Mouse (Mus musculus) fat pad, adult 2 months (tissue): ENCODE measurements around the gene Eif2ak2.
A peak's percentile ranks its signal among the peaks of the same experiment; 100 is the strongest.

ENCODE experiments used
- DNase-seq: peaks from one replicate; pipeline ENCODE4 v3.0.0-alpha.2; 2011; ENCODE audit warnings: low read depth, low spot score; ENCODE audit errors: extremely low read depth

Eif2ak2 gene

GRCm38 (mm10) chr17:78882401-78883112 is at the start of gene Eif2ak2:
Gene Eif2ak2 (minus strand): TSS chr17:78882573.
- DNase-seq = peak; percentile 8

DNA sequence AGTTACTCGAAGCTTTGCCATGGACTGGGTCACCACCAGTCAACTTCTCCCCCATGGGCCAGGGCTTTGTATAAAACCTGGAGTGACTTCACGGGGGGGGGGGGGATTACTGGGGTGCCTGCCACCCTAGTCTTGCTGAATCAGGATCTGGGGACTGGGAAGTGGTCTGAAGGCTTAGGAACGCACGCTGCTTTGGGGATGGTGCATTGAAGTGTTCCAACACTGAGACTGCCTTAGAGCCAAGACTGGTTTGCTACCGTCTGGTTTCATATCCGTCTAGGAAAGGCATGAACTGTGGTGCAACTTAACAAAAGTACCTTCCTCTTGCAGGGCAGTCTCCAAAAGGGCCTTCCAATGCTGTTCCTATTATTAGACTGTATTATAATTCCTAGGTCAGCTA is 35.3 kb upstream of the Eif2ak2 start:
- no peak for DNase-seq

- no peak for DNase-seq
These were observed 34.5 kb upstream of the Eif2ak2 start for GRCm38 (mm10) chr17:78916899-78917298.

- DNase-seq = no peak
These were observed 34.0 kb upstream of the Eif2ak2 start, which contains the start of gene Cebpzos for GRCm38 (mm10) chr17:78916369-78916813. Gene Cebpzos (plus strand): TSS chr17:78916500.

DNA sequence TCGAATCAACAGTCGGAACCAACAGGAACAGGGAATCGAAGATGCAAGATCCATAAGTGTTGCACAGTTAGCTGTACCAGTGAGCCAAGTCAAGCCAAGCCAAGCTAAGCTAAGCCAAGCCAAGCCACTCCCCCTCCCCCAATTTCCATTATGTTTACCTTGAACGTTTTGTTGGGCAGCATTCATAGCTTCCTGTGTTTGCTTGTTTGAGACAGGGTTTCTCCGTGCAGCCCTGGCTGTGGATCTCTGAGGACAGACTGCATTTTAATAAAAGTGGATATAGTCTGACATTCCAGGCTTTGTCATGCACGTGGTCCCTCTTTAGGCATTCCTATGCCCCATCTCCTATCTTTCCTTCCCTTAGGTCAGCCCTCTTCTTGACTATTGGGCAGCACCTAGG is 33.4 kb upstream of the Eif2ak2 start:
- no peak for DNase-seq

GRCm38 (mm10) chr17:78913921-78914320 is 31.5 kb upstream of the Eif2ak2 start:
- no peak for DNase-seq

DNA sequence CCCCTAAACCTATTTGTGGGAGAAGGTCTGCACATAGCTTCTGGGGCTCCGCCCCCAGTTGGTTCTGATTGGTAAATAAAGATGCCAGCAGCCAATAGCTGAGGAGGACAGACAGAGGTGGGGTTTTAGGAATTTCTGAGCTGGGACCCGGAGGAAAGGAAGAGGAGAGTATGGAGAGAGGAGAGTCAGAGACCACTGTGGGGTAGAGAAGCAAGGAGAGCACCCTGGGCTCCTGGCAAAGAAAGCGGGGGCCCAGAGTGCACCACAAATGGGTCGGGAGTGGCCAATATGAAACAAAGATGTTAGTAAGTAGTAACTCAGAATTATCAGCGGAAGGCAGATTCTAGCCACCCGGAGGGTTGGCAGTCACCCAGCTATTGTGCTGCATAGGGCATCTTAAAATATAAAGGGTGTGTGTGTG is 30.5 kb upstream of the Eif2ak2 start:
- DNase-seq = no peak

DNA sequence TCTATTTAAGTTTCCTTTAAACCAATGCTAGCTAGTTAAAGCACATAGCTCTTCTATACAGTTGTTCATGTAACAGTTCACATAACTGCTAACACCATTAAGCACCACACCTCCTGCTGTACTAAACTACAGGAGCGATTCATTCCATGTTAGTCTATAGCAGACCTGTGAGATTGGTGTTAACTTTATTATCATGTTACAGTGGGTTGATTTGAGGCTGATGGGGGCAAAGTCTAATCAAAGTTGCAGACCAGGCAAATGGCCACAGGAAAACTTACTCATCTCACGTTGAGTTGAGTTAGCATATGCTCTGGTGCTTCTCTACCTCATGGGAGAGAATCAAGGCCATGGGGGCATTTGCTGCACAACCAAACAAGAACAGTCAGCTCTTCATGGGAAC is 27.0 kb upstream of the Eif2ak2 start:
- no peak for DNase-seq

- DNase-seq = no peak
These were observed 24.5 kb upstream of the Eif2ak2 start, which contains the start of gene Sult6b1 for GRCm38 (mm10) chr17:78906892-78907291. Gene Sult6b1 (minus strand): TSS chr17:78906992.

GRCm38 (mm10) chr17:78903158-78903557 is 20.8 kb upstream of the Eif2ak2 start:
- DNase-seq = no peak

GRCm38 (mm10) chr17:78895394-78895793 is 13.0 kb upstream of the Eif2ak2 start:
- DNase-seq = no peak

DNA sequence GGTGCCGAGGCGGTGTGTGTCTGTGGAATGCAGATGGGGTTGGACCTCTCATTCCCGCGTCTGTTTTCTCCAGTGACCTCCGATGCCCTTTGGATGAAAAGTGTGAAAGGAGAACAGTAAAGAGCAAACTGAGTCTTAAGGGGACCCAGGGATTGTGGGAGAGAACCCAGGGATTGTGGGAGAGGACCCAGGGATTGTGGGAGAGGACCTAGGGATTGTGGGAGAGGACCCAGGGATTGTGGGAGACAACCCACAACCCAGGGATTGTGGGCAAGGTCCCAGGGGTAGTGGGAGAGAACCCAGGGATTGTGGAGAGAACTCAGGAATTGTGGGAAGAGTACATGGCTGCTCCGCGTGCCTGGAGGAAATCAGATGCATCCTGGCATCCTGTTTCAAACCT is 12.6 kb upstream of the Eif2ak2 start:
- no peak for DNase-seq

- no peak for DNase-seq
These were observed 8.6 kb upstream of the Eif2ak2 start for GRCm38 (mm10) chr17:78891020-78891419.

DNA sequence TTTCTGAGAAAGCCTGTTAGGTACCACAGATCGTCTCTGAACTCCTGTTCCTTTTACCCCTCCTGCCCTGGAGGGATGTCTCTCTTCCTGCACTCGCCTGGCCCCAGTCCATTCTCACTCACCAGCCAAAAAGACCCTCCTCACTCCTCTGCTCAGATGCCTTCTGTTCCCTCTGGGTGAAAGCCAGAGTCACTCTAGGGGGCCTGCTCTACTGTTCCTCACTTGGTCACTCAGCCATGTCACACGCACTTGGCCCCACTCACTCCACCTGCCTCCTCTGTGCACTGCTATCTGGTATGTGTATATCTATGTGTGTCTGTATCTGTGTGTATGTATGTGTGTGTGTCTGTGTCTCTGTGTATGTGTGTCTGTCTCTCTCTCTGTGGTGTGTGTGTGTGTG is 6.8 kb upstream of the Eif2ak2 start:
- no peak for DNase-seq

- DNase-seq = no peak
These were observed 6.2 kb upstream of the Eif2ak2 start for GRCm38 (mm10) chr17:78888554-78888953.

DNA sequence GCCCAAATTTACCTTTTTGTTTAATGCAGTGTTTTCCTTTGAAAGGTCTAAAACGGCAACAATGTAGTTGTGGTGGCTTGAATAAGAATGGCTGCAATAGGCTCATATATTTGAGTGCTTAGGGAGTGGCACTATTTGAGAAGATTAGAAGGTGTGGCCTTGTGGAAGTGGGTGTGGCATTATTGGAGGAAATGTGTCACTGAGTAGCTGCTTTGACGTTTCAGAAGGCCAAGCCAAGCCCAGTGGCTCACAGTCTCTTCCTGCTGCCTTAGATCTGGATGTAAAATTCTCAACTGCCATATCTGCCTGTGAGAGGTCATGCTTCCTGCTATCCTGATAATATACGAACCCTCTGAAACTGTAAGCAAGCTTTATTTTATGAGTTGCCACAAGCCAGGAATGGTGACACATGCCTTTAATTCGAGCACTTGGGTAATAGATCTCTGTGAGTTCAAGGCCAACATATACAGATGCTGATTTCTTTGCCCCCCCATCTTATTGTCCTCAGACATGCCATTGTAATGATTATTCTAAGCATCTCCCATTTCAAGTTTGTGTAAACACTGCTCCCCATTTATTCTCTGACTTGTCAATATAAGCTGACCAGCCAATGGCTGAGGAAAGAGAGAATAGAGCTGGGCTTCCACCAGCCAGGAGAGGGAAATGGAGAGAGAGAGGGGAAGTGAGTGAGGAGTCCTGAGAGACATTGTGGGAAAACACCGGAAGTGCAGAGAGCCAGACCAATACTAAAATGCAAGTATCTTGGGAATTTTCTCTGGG is 3.1 kb upstream of the Eif2ak2 start:
- no peak for DNase-seq

GRCm38 (mm10) chr17:78883291-78883690 is 918 bp upstream of the Eif2ak2 start:
- no peak for DNase-seq

DNA sequence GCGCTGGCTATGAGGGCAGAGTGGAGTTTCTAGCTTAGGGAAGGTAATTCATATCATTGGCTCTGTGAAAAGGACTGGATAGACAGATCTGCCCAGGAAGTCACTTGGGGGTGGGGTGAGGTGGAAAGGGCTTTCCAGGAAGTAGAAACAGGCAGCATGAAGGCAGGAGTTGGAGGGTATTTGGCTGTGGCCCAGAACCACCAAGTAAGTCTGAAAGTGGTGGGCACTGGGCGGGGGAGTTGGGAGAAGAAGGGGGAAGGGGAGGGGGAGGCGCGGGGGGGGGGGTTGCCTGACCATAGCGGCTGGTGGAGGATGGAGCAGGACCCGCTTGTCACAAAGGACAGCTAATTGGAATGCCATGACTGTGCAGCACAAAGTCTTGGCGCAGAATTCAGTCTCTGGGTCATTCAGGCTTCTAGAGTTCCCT is 482 bp downstream of the Eif2ak2 start:
- DNase-seq = no peak

- DNase-seq = no peak
These were observed 8.5 kb downstream of the Eif2ak2 start for GRCm38 (mm10) chr17:78873886-78874285.

GRCm38 (mm10) chr17:78856243-78856642 is 26.1 kb downstream of the Eif2ak2 start:
- no peak for DNase-seq

- DNase-seq = no peak
These were observed 40.0 kb downstream of the Eif2ak2 start for GRCm38 (mm10) chr17:78842271-78842928.

GRCm38 (mm10) chr17:78836056-78836455 is 46.3 kb downstream of the Eif2ak2 start:
- no peak for DNase-seq
